Mouse (Mus musculus) lung, postnatal 0 days (tissue): ENCODE measurements around the gene Hmcn1. TPM values are rescaled to one million over a fixed set of nuclear protein-coding genes. Genes with fewer than 3 reads are reported as not detected.

Experiments used
- ATAC-seq: fragments of 200-750 bp; cut with Nextera tagmentation; 2 replicates; pipeline ENCODE4 v1.8.0; 2017; ENCODE audit warnings: moderate library complexity
- DNase-seq: peaks from one replicate; pipeline ENCODE4 v3.0.0-alpha.2; 2016; ENCODE audit warnings: low spot score
- H3K27ac ChIP-seq: fragments of 300-500 bp; sonication (generic); 2 replicates; pipeline ENCODE4 v1.5.1; 2014; ENCODE audit warnings: antibody characterized with exemption, mild to moderate bottlenecking, low read length, mixed read lengths
- H3K27me3 ChIP-seq: fragments of 300-500 bp; sonication (generic); replicated peaks from 2 replicates; pipeline ENCODE4 v1.6.1; 2014; ENCODE audit warnings: low read length, mixed read lengths; ENCODE audit not compliant: insufficient read depth
- H3K36me3 ChIP-seq: fragments of 300-500 bp; sonication (generic); 2 replicates; pipeline ENCODE4 v1.6.1; 2014; ENCODE audit warnings: low read length, mixed read lengths; ENCODE audit not compliant: insufficient read depth
- H3K4me1 ChIP-seq: fragments of 300-500 bp; sonication (generic); 2 replicates; pipeline ENCODE4 v1.6.1; 2014; ENCODE audit warnings: antibody characterized with exemption, low read depth, low read length, mixed read lengths; ENCODE audit not compliant: insufficient read depth
- H3K4me2 ChIP-seq: fragments of 300-500 bp; sonication (generic); replicated peaks from 2 replicates; pipeline ENCODE4 v1.6.1; 2014; ENCODE audit warnings: low read depth, mild to moderate bottlenecking, low read length, moderate library complexity, mixed read lengths
- H3K4me3 ChIP-seq: fragments of 300-500 bp; sonication (generic); 2 replicates; pipeline ENCODE4 v1.5.1; 2014; ENCODE audit warnings: low read depth, low read length
- H3K9ac ChIP-seq: fragments of 300-500 bp; sonication (generic); replicated peaks from 2 replicates; pipeline ENCODE4 v1.6.1; 2014; ENCODE audit warnings: low read depth, mild to moderate bottlenecking
- H3K9me3 ChIP-seq: fragments of 300-500 bp; sonication (generic); 2 replicates; pipeline ENCODE4 v1.6.1; 2016; ENCODE audit warnings: low read length, mixed read lengths
- CTCF ChIP-seq: IDR thresholded peaks from 2 replicates; pipeline ENCODE4 v1.5.1; 2016; ENCODE audit warnings: antibody characterized with exemption, mild to moderate bottlenecking
- EP300 ChIP-seq: IDR thresholded peaks from 2 replicates; pipeline ENCODE4 v1.6.1; 2016; ENCODE audit warnings: antibody characterized with exemption, mild to moderate bottlenecking, control low read depth
- WGBS: fragments of 180-500 bp; shearing (Covaris S2); extraction: QIAGEN DNeasy Blood & Tissue Kit; methylation state at CpG from one replicate; pipeline ENCODE4 v1.1.7; 2014; 5-methylcytosine and 5-hydroxymethylcytosine counted together
- polyA plus RNA-seq: library from polyadenylated mRNA; unstranded; fragments of >200 nt; fragmentation: Nextera tagmentation; extraction: Ambion mirVana; gene quantifications from 2 replicates; pipeline ENCODE4 v1.2.1, GENCODE M21; 2015

Hmcn1 gene
- polyA plus RNA-seq, 1 experiment from 2014 or later: 24.7 TPM

- no peaks in the 10 kb centered on the region for H3K9me3 ChIP-seq
- no peaks in the 10 kb centered on the region for H3K27me3 ChIP-seq
- H3K4me2 ChIP-seq: no peak overlapping the region
- H3K27ac ChIP-seq: no peak overlapping the region
- H3K4me1 ChIP-seq: no peaks in the 10 kb centered on the region
- H3K4me3 ChIP-seq: no peak overlapping the region
- H3K9ac ChIP-seq: no peak overlapping the region
- 46% methylated on average over 6 of the region's 6 CpGs for WGBS
- TF ChIP-seq EP300: peak; percentile 54
- no peak for TF ChIP-seq CTCF
- DNase-seq: no peak
- H3K36me3 ChIP-seq: no peaks in the 10 kb centered on the region
- peak; percentile 68 for ATAC-seq
Measured at GRCm38 (mm10) chr1:150984092-150984503, 9.1 kb downstream of the Hmcn1 start.

GRCm38 (mm10) chr1:150978651-150979050 is 14.6 kb downstream of the Hmcn1 start:
- H3K36me3 ChIP-seq: no peaks in the 10 kb centered on the region
- H3K9me3 ChIP-seq: no peaks in the 10 kb centered on the region
- no peak for TF ChIP-seq EP300
- TF ChIP-seq CTCF: no peak
- H3K4me3 ChIP-seq: no peak overlapping the region
- H3K4me1 ChIP-seq: no peaks in the 10 kb centered on the region
- no peak overlapping the region for H3K27ac ChIP-seq
- WGBS: 88% methylated on average over 3 of the region's 3 CpGs
- no peak overlapping the region for H3K4me2 ChIP-seq
- H3K27me3 ChIP-seq: no peaks in the 10 kb centered on the region
- DNase-seq (no peak), ATAC-seq (no peak)
- H3K9ac ChIP-seq: no peak overlapping the region

GRCm38 (mm10) chr1:150976263-150976662 is 17.0 kb downstream of the Hmcn1 start:
- Histone ChIP-seq H3K27ac (no peak overlapping the region), H3K9me3 (no peaks in the 10 kb centered on the region), H3K4me1 (no peaks in the 10 kb centered on the region), H3K9ac (no peak overlapping the region), H3K27me3 (no peaks in the 10 kb centered on the region), H3K4me2 (no peak overlapping the region), H3K4me3 (no peak overlapping the region), H3K36me3 (no peaks in the 10 kb centered on the region)
- TF ChIP-seq EP300 (no peak), CTCF (no peak)
- ATAC-seq (no peak), DNase-seq (no peak)
- WGBS: 5% methylated on average over 2 of the region's 2 CpGs

GRCm38 (mm10) chr1:150959486-150960074 is 33.7 kb downstream of the Hmcn1 start:
- no peak overlapping the region for H3K4me2 ChIP-seq
- H3K27ac ChIP-seq: no peak overlapping the region
- no peaks in the 10 kb centered on the region for H3K27me3 ChIP-seq
- H3K4me1 ChIP-seq: no peaks in the 10 kb centered on the region
- DNase-seq (peak; percentile 56), ATAC-seq (peak; percentile 38; the same call in 1 of the 2 replicates)
- no peaks in the 10 kb centered on the region for H3K36me3 ChIP-seq
- WGBS: 64% methylated on average over 5 of the region's 5 CpGs
- no peaks in the 10 kb centered on the region for H3K9me3 ChIP-seq
- TF ChIP-seq CTCF (no peak), EP300 (0 out of 2 replicates have a peak, but pooled peaks have one; percentile 16)
- H3K9ac ChIP-seq: no peak overlapping the region
- no peak overlapping the region for H3K4me3 ChIP-seq

GRCm38 (mm10) chr1:150951004-150951403 is 42.2 kb downstream of the Hmcn1 start:
- no peak for DNase-seq
- 83% methylated on average over 5 of the region's 5 CpGs for WGBS

GRCm38 (mm10) chr1:150950046-150950445 is 43.2 kb downstream of the Hmcn1 start:
- H3K27ac ChIP-seq: no peak overlapping the region
- H3K9me3 ChIP-seq: no peaks in the 10 kb centered on the region
- TF ChIP-seq EP300 (no peak), CTCF (no peak)
- no peaks in the 10 kb centered on the region for H3K36me3 ChIP-seq
- H3K4me1 ChIP-seq: no peaks in the 10 kb centered on the region
- H3K27me3 ChIP-seq: no peaks in the 10 kb centered on the region
- ATAC-seq (no peak), DNase-seq (no peak)
- H3K4me3 ChIP-seq: no peak overlapping the region
- no peak overlapping the region for H3K4me2 ChIP-seq
- H3K9ac ChIP-seq: no peak overlapping the region
- 34% methylated on average over 3 of the region's 3 CpGs for WGBS

More at GRCm38 (mm10) chr1:150951004-150951403, 42.2 kb downstream of the Hmcn1 start:
- Histone ChIP-seq H3K4me2 (no peak overlapping the region), H3K36me3 (no peaks in the 10 kb centered on the region), H3K4me3 (no peak overlapping the region), H3K27me3 (no peaks in the 10 kb centered on the region), H3K9ac (no peak overlapping the region), H3K4me1 (no peaks in the 10 kb centered on the region), H3K9me3 (no peaks in the 10 kb centered on the region), H3K27ac (no peak overlapping the region)
- ATAC-seq: no peak
- TF ChIP-seq CTCF (no peak), EP300 (no peak)
